Mouse (Mus musculus) olfactory bulb, adult 2 months (tissue): Measurements from ENCODE around the gene Olfr1346. TPM values are rescaled to one million over a fixed set of nuclear protein-coding genes. Genes with fewer than 3 reads are reported as not detected.
"Not testable (repeated sequence)": the region's sequence is repeated elsewhere in the genome, so short reads cannot be mapped to it uniquely, and the experiment has no call there.

ENCODE experiments used
- H3K27ac ChIP-seq: fragments of 200-500 bp; 2 replicates; pipeline ENCODE4 v1.5.1; 2012; ENCODE audit warnings: low read depth, low read length; ENCODE audit not compliant: insufficient read depth
- H3K4me1 ChIP-seq: fragments of 200-500 bp; 2 replicates; pipeline ENCODE4 v1.6.1; 2012; ENCODE audit warnings: low read length; ENCODE audit not compliant: control insufficient read depth, insufficient read depth
- H3K4me3 ChIP-seq: fragments of 200-500 bp; 2 replicates; pipeline ENCODE4 v1.5.1; 2012; ENCODE audit warnings: mild to moderate bottlenecking, low read depth, low read length, moderate library complexity; ENCODE audit not compliant: insufficient read depth
- CTCF ChIP-seq: fragments of 200-500 bp; IDR thresholded peaks from 2 replicates; pipeline ENCODE4 v1.5.1; 2012; ENCODE audit warnings: low read depth, mild to moderate bottlenecking, low read length, moderate library complexity; ENCODE audit not compliant: insufficient read depth
- POLR2A ChIP-seq: fragments of 200-500 bp; IDR thresholded peaks from 2 replicates; pipeline ENCODE4 v1.6.1; 2012; ENCODE audit warnings: mild to moderate bottlenecking, low read depth, low read length, moderate library complexity; ENCODE audit not compliant: insufficient read depth
- WGBS: fragments of 180-500 bp; shearing (Covaris S2); methylation state at CpG from one replicate; pipeline ENCODE4 v1.1.7; 2018; 5-methylcytosine and 5-hydroxymethylcytosine counted together
- polyA plus RNA-seq: library from polyadenylated mRNA; stranded (reverse); fragments of >200 nt; gene quantifications from 2 replicates; pipeline ENCODE4 v1.2.4, GENCODE M21; 2012; ENCODE audit warnings: low replicate concordance; ENCODE audit not compliant: missing spikeins, insufficient read depth, insufficient read length

The Olfr1346 gene
- polyA plus RNA-seq = not detected in 2 replicates

DNA sequence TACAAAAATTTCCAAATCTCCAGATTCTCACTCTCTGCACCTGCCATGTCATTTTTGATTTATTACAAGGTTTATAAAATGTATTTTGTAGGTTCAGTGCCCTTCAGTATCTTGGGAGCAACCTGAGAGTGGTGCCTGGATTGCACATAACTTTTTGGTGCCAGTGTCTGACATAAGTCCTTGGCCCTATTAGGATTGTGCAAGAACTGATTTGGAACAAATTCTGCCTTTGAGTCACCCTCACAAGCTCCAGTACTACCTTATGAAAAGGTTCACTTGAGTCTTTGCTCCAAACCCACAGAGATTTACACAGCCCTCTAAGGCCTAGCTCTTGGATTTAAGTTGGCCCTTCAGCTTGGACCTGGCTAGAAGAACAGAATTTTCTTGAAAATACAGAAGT lies at the start of gene Olfr1346:
Gene Olfr1346 (plus strand): TSS at position 151 of the 400 bp plus-strand sequence.
- Histone ChIP-seq H3K4me3 (no peak within 1 kb of the TSS), H3K4me1 (no peaks in the 10 kb centered on the region), H3K27ac (no peak within 1 kb of the TSS)
- TF ChIP-seq POLR2A = no peak
- no peak for TF ChIP-seq CTCF

DNA sequence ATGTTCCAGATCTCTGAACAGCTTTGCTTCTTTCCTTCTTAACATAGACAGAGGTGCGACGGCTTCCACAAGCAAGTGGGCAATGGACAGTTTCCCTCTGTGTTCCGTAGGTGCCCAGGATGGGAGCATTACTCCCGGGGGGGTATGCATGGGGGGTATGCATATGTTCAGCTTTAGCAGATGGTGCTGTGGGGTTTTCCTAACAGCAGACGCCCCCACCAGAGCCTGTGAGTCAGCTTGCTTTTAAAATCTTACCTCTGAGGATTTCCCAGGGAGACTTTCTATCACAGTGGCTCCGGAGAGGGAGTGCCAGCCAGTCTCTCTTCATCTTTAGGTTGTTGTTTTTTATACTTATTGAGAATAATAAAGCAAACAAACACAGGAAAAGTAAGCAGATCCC lies 47.0 kb upstream of the Olfr1346 start:
- 44% methylated on average over 6 of the region's 6 CpGs for WGBS
- no peak for TF ChIP-seq POLR2A
- no peak for TF ChIP-seq CTCF
- Histone ChIP-seq H3K27ac (no peak overlapping the region), H3K4me3 (no peak overlapping the region), H3K4me1 (peaks cover 4% of the 10 kb centered on the region)

GRCm38 (mm10) chr7:6429381-6429780 lies 37.5 kb upstream of the Olfr1346 start:
- Histone ChIP-seq H3K27ac (no peak overlapping the region), H3K4me1 (no peaks in the 10 kb centered on the region), H3K4me3 (no peak overlapping the region)
- 83% methylated on average over 3 of the region's 3 CpGs for WGBS
- TF ChIP-seq POLR2A (no peak), CTCF (no peak)

DNA sequence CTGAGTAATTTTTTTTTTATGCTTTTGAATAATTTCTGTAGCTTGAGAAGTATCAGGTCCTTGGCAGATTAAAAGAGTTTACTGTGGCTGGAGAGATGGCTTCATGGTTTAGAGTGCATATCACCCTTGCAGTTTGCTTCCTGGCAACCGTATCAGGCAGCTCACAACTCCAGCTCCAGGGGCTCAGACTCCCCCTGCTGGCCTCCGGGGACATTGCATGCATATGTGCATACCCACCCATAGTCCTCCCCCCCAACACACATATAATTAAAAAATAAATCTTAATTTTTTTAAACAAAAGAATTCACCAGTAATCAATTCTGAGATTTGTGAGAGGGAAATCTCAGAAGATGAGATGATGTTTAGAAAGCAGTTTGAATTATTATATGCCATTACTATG lies 36.6 kb upstream of the Olfr1346 start:
- H3K27ac ChIP-seq = no peak overlapping the region
- WGBS = 34% methylated on average over 2 of the region's 2 CpGs
- no peak overlapping the region for H3K4me3 ChIP-seq
- peaks cover under 1% of the 10 kb centered on the region; the same call in 1 of the 2 replicates for H3K4me1 ChIP-seq
- TF ChIP-seq CTCF (peak; percentile 30; the same call in 1 of the 2 replicates), POLR2A (no peak)

GRCm38 (mm10) chr7:6438388-6438787 lies 28.5 kb upstream of the Olfr1346 start, which contains the start of gene Olfr1344:
Gene Olfr1344 (plus strand): TSS chr7:6438688.
- Histone ChIP-seq H3K27ac (no peak within 1 kb of the TSS), H3K4me1 (peaks cover 3% of the 10 kb centered on the region; the same call in 1 of the 2 replicates), H3K4me3 (no peak within 1 kb of the TSS)
- TF ChIP-seq CTCF (no peak), POLR2A (no peak)
- WGBS = 78% methylated on average over 3 of the region's 3 CpGs

- Histone ChIP-seq H3K4me3 (no peak overlapping the region), H3K27ac (no peak overlapping the region), H3K4me1 (no peaks in the 10 kb centered on the region)
- 61% methylated on average over 2 of the region's 2 CpGs for WGBS
- TF ChIP-seq POLR2A = no peak
- no peak for TF ChIP-seq CTCF
Observed at GRCm38 (mm10) chr7:6441173-6441572, 25.7 kb upstream of the Olfr1346 start.

GRCm38 (mm10) chr7:6447771-6448170 lies 19.1 kb upstream of the Olfr1346 start:
- H3K4me1 ChIP-seq = no peaks in the 10 kb centered on the region
- H3K4me3 ChIP-seq = no peak overlapping the region
- H3K27ac ChIP-seq = no peak overlapping the region
- TF ChIP-seq CTCF = no peak
- no peak for TF ChIP-seq POLR2A
- 84% methylated on average over 5 of the region's 5 CpGs for WGBS

DNA sequence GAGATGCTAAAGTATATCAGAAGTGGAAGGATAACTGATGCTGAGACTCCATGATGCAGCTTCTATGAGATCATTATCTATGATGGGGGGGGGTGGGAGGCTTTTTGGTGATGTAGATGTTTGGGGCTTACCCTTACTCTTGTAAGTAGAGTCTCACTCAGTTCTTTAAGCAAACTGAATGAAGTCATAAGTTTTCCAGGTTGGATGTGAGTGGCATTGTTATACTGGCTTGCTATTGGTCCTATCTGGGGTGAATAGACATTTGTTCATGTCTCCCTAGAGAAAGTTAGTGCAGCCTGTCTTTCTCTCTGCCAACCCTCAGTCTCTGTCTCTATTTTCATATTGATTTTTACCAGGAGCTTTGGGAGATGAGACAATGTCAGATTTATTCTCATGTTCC lies 11.0 kb upstream of the Olfr1346 start, which contains the start of gene Olfr1336:
Gene Olfr1336 (plus strand): TSS at position 301 of the 400 bp plus-strand sequence.
- Histone ChIP-seq H3K27ac (no peak within 1 kb of the TSS), H3K4me3 (no peak within 1 kb of the TSS), H3K4me1 (no peaks in the 10 kb centered on the region)
- no peak for TF ChIP-seq POLR2A
- TF ChIP-seq CTCF = no peak

DNA sequence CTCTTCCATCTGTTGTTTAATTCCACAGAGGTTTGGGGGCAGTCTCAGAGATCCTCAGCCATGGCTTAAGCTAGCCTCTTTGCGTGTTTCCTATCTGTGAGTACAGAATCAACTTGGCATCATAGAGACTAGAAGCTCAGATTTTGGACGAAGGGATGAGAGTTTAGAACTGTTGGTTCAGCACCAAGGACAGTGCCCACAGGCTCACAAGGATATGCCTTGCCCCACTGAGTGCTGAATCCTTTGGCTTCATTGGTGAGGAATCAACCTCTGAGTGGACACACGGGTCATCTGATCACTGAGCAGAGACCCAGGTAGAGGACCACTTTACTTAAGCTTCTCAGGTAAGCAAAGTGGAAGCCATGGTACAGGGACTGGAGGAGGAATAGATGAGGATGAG lies 10.5 kb upstream of the Olfr1346 start:
- TF ChIP-seq CTCF (no peak), POLR2A (no peak)

GRCm38 (mm10) chr7:6477633-6478032 lies 10.7 kb downstream of the Olfr1346 start:
- not testable (repeated sequence) for H3K27ac ChIP-seq, H3K4me3 ChIP-seq, H3K4me1 ChIP-seq
- WGBS = 83% methylated on average over 2 of the region's 2 CpGs

More for the DNA sequence above, 10.5 kb upstream of the Olfr1346 start:
- WGBS = 41% methylated on average over 3 of the region's 3 CpGs
- Histone ChIP-seq H3K4me3 (no peak overlapping the region), H3K4me1 (no peaks in the 10 kb centered on the region), H3K27ac (no peak overlapping the region)
